Mouse (Mus musculus): Measurements from ENCODE around the gene Galnt9.
A peak's percentile ranks its signal among the peaks of the same experiment; 100 is the strongest.

Gene Galnt9

DNA sequence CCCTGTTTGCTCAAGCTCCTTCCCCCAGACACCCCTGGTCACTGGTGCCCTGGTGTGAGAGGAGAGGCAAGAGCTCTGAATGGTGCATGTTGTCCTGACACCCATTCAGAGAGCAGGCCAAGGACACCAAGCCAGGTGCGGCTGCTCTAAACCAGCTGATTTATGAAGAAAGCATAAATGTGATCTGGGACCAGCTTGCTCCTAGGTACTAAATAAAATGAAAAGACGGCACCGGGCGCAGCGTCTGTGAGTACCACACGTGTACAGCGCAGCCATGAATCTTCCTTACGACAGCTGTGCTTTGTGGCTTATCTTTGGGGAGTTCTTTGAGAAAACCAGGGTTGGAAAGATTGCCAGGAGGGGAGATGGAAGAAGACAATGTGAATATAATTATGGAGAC lies 8.2 kb upstream of the Galnt9 start:
- DNase-seq (ENCODE audit: low spot score in 2 of 2) = no peak

- DNase-seq (ENCODE audit: low spot score in 2 of 2) = no peak
Measured at GRCm38 (mm10) chr5:110540947-110541346, 3.2 kb upstream of the Galnt9 start.

DNA sequence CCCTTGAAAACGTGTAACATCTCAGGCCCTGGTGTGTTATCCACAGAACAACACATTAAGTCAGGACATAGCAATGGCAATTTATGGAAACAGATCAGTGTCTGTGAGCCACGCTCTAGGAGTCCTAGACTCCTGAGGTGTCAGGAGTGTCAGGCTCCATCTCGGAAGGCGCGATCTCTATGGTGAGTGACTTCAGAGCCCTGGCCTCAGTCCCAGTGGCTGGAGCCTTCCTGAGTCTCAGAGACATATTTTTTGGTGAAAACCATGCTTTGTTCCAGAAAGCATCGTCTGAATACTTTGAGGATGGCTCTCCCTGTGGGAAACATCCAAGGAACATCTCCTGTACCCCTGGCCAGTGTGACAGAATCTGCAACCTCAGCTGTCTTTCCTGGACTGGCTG lies 2.7 kb upstream of the Galnt9 start:
- DNase-seq (ENCODE audit: low spot score in 2 of 2) = no peak

GRCm38 (mm10) chr5:110544691-110545069 lies 525 bp downstream of the Galnt9 start:
- no peak for DNase-seq (ENCODE audit: low spot score in 2 of 2)

DNA sequence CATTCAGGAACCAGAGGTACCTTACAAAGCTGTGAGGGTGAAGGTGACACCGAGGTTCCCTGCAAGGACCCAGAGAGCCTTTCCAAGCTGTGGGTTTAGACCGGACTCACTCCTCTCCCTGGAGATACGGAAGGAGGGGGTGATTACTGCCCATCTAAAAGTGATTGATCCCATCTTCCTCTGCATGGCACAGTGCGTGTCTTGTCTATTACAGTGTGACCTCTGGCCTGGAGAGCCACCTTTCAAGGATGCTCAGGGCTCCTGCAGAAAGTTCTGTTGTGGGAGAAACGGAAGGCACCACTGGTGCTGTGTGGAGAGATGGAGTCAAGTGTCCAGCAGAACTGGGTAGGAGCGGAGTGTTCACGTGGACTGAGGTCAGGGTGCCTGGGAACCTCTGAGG lies 1.2 kb downstream of the Galnt9 start:
- DNase-seq (ENCODE audit: low spot score in 2 of 2) = no peak

DNA sequence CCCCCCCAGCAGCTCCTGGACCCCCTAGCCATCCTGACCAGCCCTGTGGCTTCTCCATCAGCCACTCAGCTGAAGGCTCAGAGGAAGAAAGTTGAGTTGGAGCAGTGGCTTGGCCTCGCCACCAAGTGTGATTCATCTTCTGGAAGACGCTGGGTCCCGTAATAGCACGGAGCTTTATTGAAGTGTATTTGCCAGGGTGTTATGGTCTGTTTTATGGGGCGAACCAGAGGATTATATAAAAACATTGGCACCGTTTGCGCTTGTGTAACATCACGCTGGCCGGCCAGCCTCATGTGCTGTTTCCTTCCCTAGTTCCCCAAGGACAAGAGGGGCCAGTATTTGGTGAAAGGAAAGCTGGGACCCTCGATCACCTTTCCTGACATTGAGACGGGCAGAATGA lies 2.0 kb downstream of the Galnt9 start:
- DNase-seq (ENCODE audit: low spot score in 2 of 2) = no peak

- DNase-seq (ENCODE audit: low spot score in 2 of 2) = no peak
Measured at GRCm38 (mm10) chr5:110546726-110547406, 2.7 kb downstream of the Galnt9 start.

GRCm38 (mm10) chr5:110548446-110548845 lies 4.3 kb downstream of the Galnt9 start:
- DNase-seq (ENCODE audit: low spot score in 2 of 2) = no peak

DNA sequence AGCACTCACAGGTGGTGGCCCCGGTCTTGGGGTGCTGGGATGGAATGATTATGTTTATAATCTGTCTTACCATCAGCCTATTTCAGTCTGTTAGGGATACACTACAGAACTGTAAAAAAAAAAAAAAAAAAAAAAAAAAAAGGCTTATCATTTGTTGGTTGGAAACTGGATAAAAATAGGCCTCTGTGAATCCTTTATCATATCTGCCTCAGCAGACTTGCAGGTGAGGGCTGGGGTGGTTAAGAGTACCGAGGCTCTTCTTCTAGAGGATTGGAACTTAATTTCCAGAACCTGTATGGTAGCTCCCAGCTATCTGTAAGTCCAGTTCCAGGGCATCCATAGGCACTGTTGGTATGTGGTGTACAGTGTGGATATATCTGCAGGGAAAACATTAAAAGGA lies 6.0 kb downstream of the Galnt9 start:
- no peak for DNase-seq (ENCODE audit: low spot score in 2 of 2)

DNA sequence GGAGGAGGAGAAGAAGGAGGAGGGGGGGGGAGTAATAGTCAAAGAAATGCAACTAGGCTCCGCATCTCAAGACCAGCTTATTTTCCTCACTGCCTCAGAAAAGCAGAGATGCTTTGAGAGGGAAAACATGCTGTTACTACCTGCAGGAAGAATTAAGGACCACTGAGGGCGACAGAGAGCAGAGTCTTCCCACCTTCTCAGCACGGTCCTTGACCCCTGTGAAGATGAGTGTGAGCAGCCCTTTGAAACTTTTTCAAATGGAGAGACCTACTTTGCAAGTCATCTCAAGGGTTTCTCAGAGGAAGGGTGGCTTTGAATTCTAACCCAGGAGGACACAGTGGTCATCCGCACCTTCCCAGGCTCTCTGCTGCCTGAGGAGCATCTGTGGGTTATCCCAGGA lies 6.7 kb downstream of the Galnt9 start:
- DNase-seq (ENCODE audit: low spot score in 2 of 2) = no peak

- DNase-seq (ENCODE audit: low spot score in 2 of 2) = no peak
Measured at GRCm38 (mm10) chr5:110552005-110552404, 7.8 kb downstream of the Galnt9 start.

DNA sequence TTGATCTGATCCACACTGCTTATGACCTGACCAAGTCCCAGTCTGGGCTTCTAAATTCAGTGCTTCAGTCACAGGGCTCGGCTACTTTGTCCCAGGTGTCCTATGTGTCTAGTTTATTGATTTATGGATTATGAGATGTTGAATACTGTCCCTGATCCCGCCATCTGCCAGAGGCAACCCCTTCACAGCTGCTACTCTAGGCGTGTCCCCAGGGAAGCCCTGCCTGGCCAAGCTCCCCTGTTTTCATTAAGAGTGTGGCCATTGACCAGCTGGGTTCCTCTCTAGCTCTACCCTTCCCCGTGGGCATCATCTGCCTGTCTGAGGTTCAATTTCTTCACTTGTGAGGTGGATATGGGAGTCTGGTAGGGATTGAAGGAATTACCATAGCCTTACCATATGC lies 9.2 kb downstream of the Galnt9 start:
- DNase-seq (ENCODE audit: low spot score in 2 of 2) = no peak

GRCm38 (mm10) chr5:110555198-110555597 lies 11.0 kb downstream of the Galnt9 start:
- no peak for DNase-seq (ENCODE audit: low spot score in 2 of 2)

DNA sequence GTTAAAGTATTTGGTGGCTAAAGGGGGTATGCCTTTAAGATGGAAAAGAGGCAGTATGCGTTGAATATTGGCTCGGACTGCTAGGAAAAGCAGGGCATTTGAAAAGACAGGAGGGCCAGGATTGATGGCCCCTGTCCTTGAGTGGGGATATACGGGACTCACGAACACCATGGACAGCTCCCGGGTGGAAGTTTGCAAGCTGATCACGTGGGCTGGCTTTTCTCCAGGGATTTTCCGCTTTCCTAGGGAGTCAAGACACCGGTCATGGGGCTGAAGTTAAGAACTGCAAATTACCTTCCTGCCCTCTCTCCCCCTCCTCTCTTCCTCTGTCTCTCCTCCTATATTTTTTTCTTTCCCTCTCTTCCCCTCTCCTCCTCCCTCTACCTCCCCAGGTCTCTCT lies 14.2 kb downstream of the Galnt9 start:
- DNase-seq (ENCODE audit: low spot score in 2 of 2) = no peak

GRCm38 (mm10) chr5:110559679-110560078 lies 15.5 kb downstream of the Galnt9 start:
- no peak for DNase-seq (ENCODE audit: low spot score in 2 of 2)

- peak; percentile 92 to 93 for DNase-seq (ENCODE audit: low spot score in 2 of 2)
Measured at GRCm38 (mm10) chr5:110562741-110563326, 18.7 kb downstream of the Galnt9 start.

GRCm38 (mm10) chr5:110564986-110565644 lies 21.0 kb downstream of the Galnt9 start:
- no peak for DNase-seq (ENCODE audit: low spot score in 2 of 2)

GRCm38 (mm10) chr5:110567547-110567946 lies 23.4 kb downstream of the Galnt9 start:
- DNase-seq (ENCODE audit: low spot score in 2 of 2) = no peak

DNA sequence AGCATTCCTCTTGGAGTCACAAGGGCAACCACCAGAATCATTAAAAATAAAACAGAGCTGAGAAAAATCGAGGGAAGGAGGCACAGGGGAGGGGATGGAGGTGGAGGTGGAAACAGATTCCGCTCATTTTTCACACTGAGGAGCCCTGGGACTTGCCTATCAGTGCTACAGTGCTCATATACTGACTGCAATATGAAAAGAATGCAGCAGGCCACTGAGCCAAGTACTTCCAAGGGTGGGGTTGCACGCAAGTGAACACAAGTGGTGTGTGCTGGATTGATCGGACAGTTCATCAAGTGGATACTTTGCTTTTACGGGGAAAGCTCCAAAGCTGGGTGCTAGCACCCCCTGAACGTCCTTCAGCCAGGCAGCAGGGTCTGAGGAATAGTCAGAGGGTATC lies 30.7 kb downstream of the Galnt9 start:
- DNase-seq (ENCODE audit: low spot score in 2 of 2) = no peak

- DNase-seq (ENCODE audit: low spot score in 2 of 2) = no peak
Measured at GRCm38 (mm10) chr5:110579296-110579695, 35.1 kb downstream of the Galnt9 start.

- peak in 1 of 2 experiments; percentile 39 for DNase-seq (ENCODE audit: low spot score in 2 of 2)
Measured at GRCm38 (mm10) chr5:110580569-110581239, 36.5 kb downstream of the Galnt9 start.

- DNase-seq (ENCODE audit: low spot score in 2 of 2) = no peak
Measured at GRCm38 (mm10) chr5:110582647-110583538, 38.7 kb downstream of the Galnt9 start.
